ENCODE assay signal across 9 mouse cellular contexts in the genomic region with DNA sequence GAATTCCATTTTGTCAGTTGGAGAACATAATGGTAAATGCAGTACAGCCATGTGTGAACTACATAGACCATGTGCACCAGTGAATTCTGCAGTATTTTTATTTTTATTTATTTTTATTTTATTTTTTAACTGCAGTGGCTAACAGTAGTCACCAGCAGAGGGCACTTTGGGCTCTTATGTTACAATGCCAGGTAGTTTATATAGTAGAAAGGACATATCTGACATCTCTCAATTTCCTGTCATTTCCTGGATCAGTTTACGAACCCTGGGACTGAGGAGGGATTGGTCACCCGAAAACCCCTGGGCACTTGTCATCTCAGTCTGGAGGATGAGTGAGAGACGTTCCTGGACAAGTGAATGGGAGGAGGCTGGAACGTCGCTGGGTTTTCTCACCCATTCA. TPM values are rescaled to one million over a fixed set of nuclear protein-coding genes. Genes with fewer than 3 reads are reported as not detected.
DNase-seq lines count a peak whose midpoint lies in the region; ATAC-seq and TF ChIP-seq lines count a peak whose summit lies in the region.
"Had no signal": no experiment of that assay in that cellular context is flagged by ENCODE, and none has a peak within 500 bp of the region (broad histone marks: within the 10 kb centered on the region; RNA-seq: fewer than 3 reads in every experiment).

No protein-coding gene starts in this region.

- DNase-seq in frontal cortex, postnatal 10 days (ENCODE audit: low spot score in 2 of 2), result no peak
- peak; percentile 12 for DNase-seq in right cerebral cortex, adult 18-20 months
- no peak for DNase-seq in right cerebral cortex, postnatal 36 days (ENCODE audit: low spot score in 2 of 2)
- DNase-seq in layer of hippocampus, adult 2 months (ENCODE audit: low spot score in 2 of 2), result peak in 1 of 2 experiments; percentile 23
- no peak for DNase-seq in cerebellum, adult 11 months
- no peak for DNase-seq in heart, postnatal 14 days

- intact Hi-C loops in heart, postnatal 14 days (cut with DNase I), result loop anchor here (10.0 kb wide), 1 partner anchor 746 kb away; no protein-coding TSS in a partner anchor

- no peaks in the 10 kb centered on the region for H3K27me3 ChIP-seq in neural tube, embryonic 15.5 days (replicated peaks)

- TF ChIP-seq CTCF in layer of hippocampus, adult 2 months (conservative IDR thresholded peaks at IDR 0.05), result peak; percentile 82

- peak overlapping the region; percentile 39 for H3K4me2 ChIP-seq in neural tube, embryonic 15.5 days

- no peaks in the 10 kb centered on the region for H3K9me3 ChIP-seq in neural tube, embryonic 15.5 days (replicated peaks)

- no peaks in the 10 kb centered on the region for H3K36me3 ChIP-seq in neural tube, embryonic 15.5 days

- peak overlapping the region; percentile 27 for H3K4me3 ChIP-seq in layer of hippocampus, adult 2 months
- no peak overlapping the region; the same call in 1 of the 2 replicates for H3K4me3 ChIP-seq in neural tube, embryonic 15.5 days (replicated peaks)
- H3K4me3 ChIP-seq: erythroblast, embryonic 14.5 days had no signal

- no peak overlapping the region for H3K9ac ChIP-seq in neural tube, embryonic 15.5 days (replicated peaks)

- H3K4me1 ChIP-seq in neural tube, embryonic 15.5 days, result no peaks in the 10 kb centered on the region

- no peak overlapping the region for H3K27ac ChIP-seq in layer of hippocampus, adult 2 months
- H3K27ac ChIP-seq in neural tube, embryonic 15.5 days (replicated peaks), result no peak overlapping the region

- peak; percentile 44; the same call in 1 of the 2 replicates for ATAC-seq in frontal cortex, adult (ENCODE audit: low TSS enrichment)
- no peak for ATAC-seq in neural tube, embryonic 15.5 days (ENCODE audit: low FRiP score)

- WGBS in neural tube, embryonic 15.5 days, result 41% methylated on average over 5 of the region's 5 CpGs

RNA-seq across cellular contexts. Expression of a gene that starts 52.4 kb away (rescaled TPM):
- total RNA-seq in layer of hippocampus, adult 2 months (2021), result 10 to 100 TPM; 65.2 to 72.3 TPM
- polyA plus RNA-seq in neural tube, embryonic 15.5 days (2015; fragmentation: Nextera tagmentation; extraction: Ambion mirVana), result 52.3 and 53.9 TPM in 2 replicates
- total RNA-seq in heart, postnatal 14 days (2021), result 10 to 100 TPM; 22.3 to 23.9 TPM
